Mouse (Mus musculus) heart, embryonic 16.5 days (tissue): Measurements from ENCODE around the gene Src. TPM values are rescaled to one million over a fixed set of nuclear protein-coding genes. Genes with fewer than 3 reads are reported as not detected.

ENCODE experiments used
- ATAC-seq: fragments of 200-750 bp; cut with Nextera tagmentation; replicated peaks from 2 replicates; pipeline ENCODE4 v1.8.0; 2017; ENCODE audit warnings: moderate number of reproducible peaks; ENCODE audit not compliant: insufficient read depth, low FRiP score; ENCODE audit errors: extremely low read depth
- H3K27ac ChIP-seq: fragments of 300-500 bp; sonication (generic); 2 replicates; pipeline ENCODE4 v1.5.1; 2014; ENCODE audit warnings: mild to moderate bottlenecking, low read length, control low read depth, moderate library complexity
- H3K27me3 ChIP-seq: fragments of 300-500 bp; sonication (generic); 2 replicates; pipeline ENCODE4 v1.6.1; 2014; ENCODE audit warnings: low read length, mixed read lengths; ENCODE audit not compliant: control insufficient read depth, insufficient read depth
- H3K36me3 ChIP-seq: fragments of 300-500 bp; sonication (generic); 2 replicates; pipeline ENCODE4 v1.6.1; 2014; ENCODE audit not compliant: control insufficient read depth, insufficient read depth
- H3K4me1 ChIP-seq: fragments of 300-500 bp; sonication (generic); 2 replicates; pipeline ENCODE4 v1.6.1; 2014; ENCODE audit warnings: low read length, mixed read lengths; ENCODE audit not compliant: control insufficient read depth, insufficient read depth
- H3K4me2 ChIP-seq: fragments of 300-500 bp; sonication (generic); 2 replicates; pipeline ENCODE4 v1.6.1; 2014; ENCODE audit warnings: low read depth, mild to moderate bottlenecking, control low read depth, low read length
- H3K4me3 ChIP-seq: fragments of 300-500 bp; sonication (generic); 2 replicates; pipeline ENCODE4 v1.5.1; 2014; ENCODE audit warnings: mild to moderate bottlenecking, control low read depth, low read length
- H3K9ac ChIP-seq: fragments of 300-500 bp; sonication (generic); 2 replicates; pipeline ENCODE4 v1.6.1; 2014; ENCODE audit warnings: low read length, control low read depth
- H3K9me3 ChIP-seq: fragments of 300-500 bp; sonication (generic); replicated peaks from 2 replicates; pipeline ENCODE4 v1.6.1; 2016; ENCODE audit warnings: low read length; ENCODE audit not compliant: control insufficient read depth
- WGBS: fragments of 180-500 bp; shearing (Covaris S2); extraction: QIAGEN DNeasy Blood & Tissue Kit; methylation state at CpG from one replicate; pipeline ENCODE4 v1.1.7; 2014; 5-methylcytosine and 5-hydroxymethylcytosine counted together
- polyA plus RNA-seq: library from polyadenylated mRNA; unstranded; fragments of >200 nt; fragmentation: Nextera tagmentation; extraction: Ambion mirVana; gene quantifications from 2 replicates; pipeline ENCODE4 v1.2.1, GENCODE M21; 2015

Gene Src
- polyA plus RNA-seq, 1 experiment from 2014 or later: 5.7 TPM

DNA sequence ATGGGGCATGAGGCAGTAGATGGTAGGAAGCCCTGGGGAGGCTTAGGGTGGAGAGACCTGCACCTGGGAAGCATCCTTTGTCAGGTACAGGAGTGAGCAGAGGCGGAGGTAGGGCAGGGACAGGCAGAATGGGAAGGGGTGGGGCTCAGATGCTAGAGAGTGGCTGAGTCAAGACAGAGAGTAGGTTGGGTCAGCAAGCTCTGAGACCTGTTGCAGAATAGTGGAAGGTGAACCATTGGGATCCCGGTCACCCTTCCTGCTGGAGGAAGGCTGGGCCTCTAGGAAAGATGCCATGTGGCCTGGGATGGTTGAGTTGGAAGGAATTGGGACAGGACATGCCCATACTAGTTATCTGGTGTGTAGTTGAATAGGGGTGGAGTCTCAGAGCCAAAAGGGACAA is 25.9 kb upstream of the Src start:
- Histone ChIP-seq H3K9ac (no peak overlapping the region), H3K4me2 (no peak overlapping the region), H3K9me3 (no peaks in the 10 kb centered on the region), H3K4me3 (no peak overlapping the region), H3K4me1 (0 out of 2 replicates have a peak, but pooled peaks cover 2% of the 10 kb centered on the region), H3K27ac (no peak overlapping the region), H3K36me3 (0 out of 2 replicates have a peak, but pooled peaks cover 13% of the 10 kb centered on the region), H3K27me3 (no peaks in the 10 kb centered on the region)
- ATAC-seq: no peak
- 95% methylated on average over 2 of the region's 2 CpGs for WGBS

- ATAC-seq: no peak
- no peaks in the 10 kb centered on the region for H3K9me3 ChIP-seq
- no peaks in the 10 kb centered on the region for H3K27me3 ChIP-seq
- 98% methylated on average over 4 of the region's 4 CpGs for WGBS
- no peak overlapping the region for H3K4me3 ChIP-seq
- H3K36me3 ChIP-seq: peaks cover 18% of the 10 kb centered on the region
- no peak overlapping the region for H3K27ac ChIP-seq
- H3K4me2 ChIP-seq: no peak overlapping the region
- no peak overlapping the region for H3K9ac ChIP-seq
- 0 out of 2 replicates have a peak, but pooled peaks cover 2% of the 10 kb centered on the region for H3K4me1 ChIP-seq
Observed at GRCm38 (mm10) chr2:157393549-157393948, 24.7 kb upstream of the Src start.

DNA sequence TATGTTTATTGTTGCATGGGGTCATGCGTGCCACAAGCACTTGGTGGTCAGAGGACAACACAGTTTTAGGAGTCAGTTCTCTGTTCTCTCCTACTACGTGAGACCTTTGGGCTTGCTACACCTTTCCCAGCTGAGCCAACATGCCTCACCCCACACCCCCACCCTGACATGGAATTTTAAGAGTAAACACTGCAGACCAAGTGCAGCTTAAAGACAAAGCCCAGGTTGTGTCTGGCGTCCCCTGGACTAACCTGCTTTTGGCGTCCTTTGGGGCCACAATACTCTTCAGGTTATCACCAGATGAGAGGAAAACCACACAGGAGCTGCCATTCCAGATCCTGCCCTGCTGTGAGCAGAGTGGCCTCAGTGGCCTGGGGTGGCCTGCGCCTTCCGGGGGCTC is 23.4 kb upstream of the Src start:
- H3K27ac ChIP-seq: no peak overlapping the region
- no peak overlapping the region for H3K9ac ChIP-seq
- WGBS: 56% methylated on average over 6 of the region's 6 CpGs
- H3K4me1 ChIP-seq: 0 out of 2 replicates have a peak, but pooled peaks cover 2% of the 10 kb centered on the region
- ATAC-seq: no peak
- H3K4me2 ChIP-seq: no peak overlapping the region
- peaks cover 18% of the 10 kb centered on the region for H3K36me3 ChIP-seq
- H3K9me3 ChIP-seq: no peaks in the 10 kb centered on the region
- H3K27me3 ChIP-seq: no peaks in the 10 kb centered on the region
- no peak overlapping the region for H3K4me3 ChIP-seq

DNA sequence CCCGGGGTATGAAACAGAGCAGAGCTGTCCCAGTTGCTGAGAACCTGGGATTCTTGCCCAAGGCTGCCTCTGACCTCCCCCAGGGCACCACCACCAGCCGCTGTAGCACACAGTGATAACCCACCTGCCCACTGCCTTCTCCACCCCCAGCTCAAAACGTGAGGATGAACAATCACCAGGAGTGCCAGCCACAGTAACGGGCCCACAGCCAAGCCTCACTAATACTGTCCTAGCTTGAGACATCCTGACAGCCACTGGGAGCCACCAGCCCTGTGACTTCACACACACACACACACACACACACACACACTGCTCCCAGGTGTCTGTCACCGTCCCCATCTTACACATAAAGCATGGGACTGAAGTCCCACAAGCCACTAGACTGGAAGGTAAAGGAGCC is 22.9 kb upstream of the Src start:
- WGBS: 63% methylated on average over 5 of the region's 5 CpGs

GRCm38 (mm10) chr2:157395960-157396359 is 22.3 kb upstream of the Src start:
- WGBS: 63% methylated on average over 13 of the region's 13 CpGs
- H3K36me3 ChIP-seq: peaks cover 18% of the 10 kb centered on the region
- no peaks in the 10 kb centered on the region for H3K27me3 ChIP-seq
- no peak overlapping the region for H3K4me2 ChIP-seq
- no peak overlapping the region for H3K9ac ChIP-seq
- ATAC-seq: peak; percentile 50; the same call in 1 of the 2 replicates
- H3K4me3 ChIP-seq: no peak overlapping the region
- H3K4me1 ChIP-seq: 0 out of 2 replicates have a peak, but pooled peaks cover 2% of the 10 kb centered on the region
- no peaks in the 10 kb centered on the region for H3K9me3 ChIP-seq
- peak overlapping the region; percentile 52 for H3K27ac ChIP-seq

More for the DNA sequence above, 22.9 kb upstream of the Src start:
- Histone ChIP-seq H3K27ac (peak overlapping the region; percentile 52; the same call in 1 of the 2 replicates), H3K9ac (no peak overlapping the region), H3K9me3 (no peaks in the 10 kb centered on the region), H3K36me3 (peaks cover 18% of the 10 kb centered on the region), H3K4me1 (0 out of 2 replicates have a peak, but pooled peaks cover 2% of the 10 kb centered on the region), H3K4me2 (no peak overlapping the region), H3K27me3 (no peaks in the 10 kb centered on the region), H3K4me3 (no peak overlapping the region)
- 0 out of 2 replicates have a peak, but pooled peaks have one; percentile 20 for ATAC-seq

DNA sequence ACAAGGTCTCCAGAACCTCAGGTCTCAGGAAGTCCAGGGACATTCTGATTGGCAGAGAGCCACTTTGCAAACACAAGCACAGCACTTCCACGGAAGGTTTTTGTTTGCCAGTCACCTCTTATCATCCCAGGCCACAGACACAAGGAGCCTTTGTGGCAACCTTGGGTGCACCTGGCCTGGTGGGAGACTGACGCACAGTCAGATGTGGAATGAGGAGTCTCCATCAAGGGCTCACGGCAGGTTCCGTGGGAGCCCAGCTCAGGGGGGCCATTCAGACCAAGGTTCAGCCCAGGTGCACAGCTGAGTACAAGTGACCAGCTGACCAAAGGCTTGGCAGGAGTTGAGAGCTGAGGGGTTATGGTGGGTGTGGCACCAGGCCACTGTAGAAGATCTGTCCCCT is 20.9 kb upstream of the Src start:
- Histone ChIP-seq H3K9ac (no peak overlapping the region), H3K27ac (no peak overlapping the region), H3K4me3 (no peak overlapping the region), H3K4me2 (no peak overlapping the region), H3K36me3 (peaks cover 16% of the 10 kb centered on the region), H3K4me1 (0 out of 2 replicates have a peak, but pooled peaks cover 2% of the 10 kb centered on the region), H3K9me3 (no peaks in the 10 kb centered on the region), H3K27me3 (no peaks in the 10 kb centered on the region)
- no peak for ATAC-seq
- 74% methylated on average over 4 of the region's 4 CpGs for WGBS

- ATAC-seq: no peak
- Histone ChIP-seq H3K9me3 (no peaks in the 10 kb centered on the region), H3K27me3 (no peaks in the 10 kb centered on the region), H3K36me3 (peaks cover 16% of the 10 kb centered on the region), H3K4me1 (0 out of 2 replicates have a peak, but pooled peaks cover 2% of the 10 kb centered on the region), H3K9ac (no peak overlapping the region), H3K4me3 (no peak overlapping the region), H3K4me2 (no peak overlapping the region), H3K27ac (no peak overlapping the region)
- 95% methylated on average over 4 of the region's 4 CpGs for WGBS
Observed at GRCm38 (mm10) chr2:157398539-157398938, 19.7 kb upstream of the Src start.

GRCm38 (mm10) chr2:157399797-157400196 is 18.4 kb upstream of the Src start:
- Histone ChIP-seq H3K4me2 (no peak overlapping the region), H3K27ac (no peak overlapping the region), H3K36me3 (peaks cover 16% of the 10 kb centered on the region), H3K9me3 (no peaks in the 10 kb centered on the region), H3K27me3 (no peaks in the 10 kb centered on the region), H3K4me3 (no peak overlapping the region), H3K9ac (no peak overlapping the region), H3K4me1 (0 out of 2 replicates have a peak, but pooled peaks cover 2% of the 10 kb centered on the region)
- no peak for ATAC-seq
- WGBS: 87% methylated on average over 10 of the region's 10 CpGs

- WGBS: 91% methylated on average over 6 of the region's 6 CpGs
Observed at GRCm38 (mm10) chr2:157400491-157400890, 17.8 kb upstream of the Src start.

More at GRCm38 (mm10) chr2:157400491-157400890, 17.8 kb upstream of the Src start:
- Histone ChIP-seq H3K27me3 (no peaks in the 10 kb centered on the region), H3K4me2 (no peak overlapping the region), H3K9me3 (no peaks in the 10 kb centered on the region), H3K27ac (no peak overlapping the region), H3K36me3 (peaks cover 16% of the 10 kb centered on the region), H3K4me3 (no peak overlapping the region), H3K9ac (no peak overlapping the region), H3K4me1 (0 out of 2 replicates have a peak, but pooled peaks cover 2% of the 10 kb centered on the region)
- ATAC-seq: no peak
